Mouse (Mus musculus): ENCODE measurements around the gene Agps.

Agps gene

GRCm38 (mm10) chr2:75828931-75829610 is 2.9 kb upstream of the Agps start:
- DNase-seq (ENCODE audit: low read depth, low spot score) = no peak

GRCm38 (mm10) chr2:75830233-75830632 is 1.7 kb upstream of the Agps start:
- DNase-seq (ENCODE audit: low read depth, low spot score) = no peak

DNA sequence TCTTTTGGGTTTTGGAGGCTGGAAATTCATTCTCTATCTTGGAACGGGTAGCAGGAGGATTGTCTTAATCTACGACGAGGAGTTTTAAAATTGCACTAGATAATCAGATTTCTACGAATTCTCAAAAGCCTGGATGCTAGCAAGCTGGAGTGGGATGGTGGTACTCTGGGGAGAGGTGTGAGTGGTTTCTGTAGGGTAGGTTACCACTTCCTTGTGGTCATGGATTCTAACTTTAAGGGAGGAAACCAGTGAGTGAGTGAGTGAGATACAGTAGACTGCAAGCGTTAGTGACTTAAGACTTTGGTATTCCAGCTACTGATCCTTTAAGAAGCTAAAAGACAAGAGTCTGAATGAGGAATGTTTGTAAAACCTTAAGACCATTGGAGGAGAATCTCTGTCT is 804 bp downstream of the Agps start:
- no peak for DNase-seq (ENCODE audit: low read depth, low spot score)

- no peak for DNase-seq (ENCODE audit: low read depth, low spot score)
Measured at GRCm38 (mm10) chr2:75834492-75834891, 2.5 kb downstream of the Agps start.

- DNase-seq (ENCODE audit: low read depth, low spot score) = no peak
Measured at GRCm38 (mm10) chr2:75842302-75842701, 10.3 kb downstream of the Agps start.

- no peak for DNase-seq (ENCODE audit: low read depth, low spot score)
Measured at GRCm38 (mm10) chr2:75847708-75848107, 15.7 kb downstream of the Agps start.

- DNase-seq (ENCODE audit: low read depth, low spot score) = no peak
Measured at GRCm38 (mm10) chr2:75852483-75852882, 20.5 kb downstream of the Agps start.

GRCm38 (mm10) chr2:75854136-75854535 is 22.2 kb downstream of the Agps start:
- DNase-seq (ENCODE audit: low read depth, low spot score) = no peak

GRCm38 (mm10) chr2:75861115-75861514 is 29.1 kb downstream of the Agps start:
- DNase-seq (ENCODE audit: low read depth, low spot score) = peak; percentile 93

GRCm38 (mm10) chr2:75869604-75870003 is 37.6 kb downstream of the Agps start:
- DNase-seq (ENCODE audit: low read depth, low spot score) = peak; percentile 98

GRCm38 (mm10) chr2:75874008-75874559 is 42.1 kb downstream of the Agps start:
- peak; percentile 93 for DNase-seq (ENCODE audit: low read depth, low spot score)

DNA sequence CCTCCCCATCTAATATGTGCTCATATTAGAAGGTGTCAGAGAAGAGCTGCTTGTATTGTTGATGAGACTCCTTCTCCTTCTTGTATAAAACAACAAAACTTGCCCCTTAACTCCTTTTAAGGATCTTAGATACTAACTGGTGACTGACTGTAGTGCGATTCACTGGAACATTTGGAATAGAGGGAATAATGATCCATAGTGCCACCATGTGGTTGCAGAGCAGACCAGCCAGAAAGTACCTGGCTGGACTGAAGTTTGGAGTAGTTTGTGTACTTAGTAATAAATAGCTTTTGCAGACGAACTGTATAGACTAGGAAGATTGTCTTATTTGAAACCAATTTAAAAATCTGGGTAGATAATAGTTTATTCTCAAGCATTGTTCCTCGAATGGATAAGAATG is 47.8 kb downstream of the Agps start:
- peak; percentile 60 for DNase-seq (ENCODE audit: low read depth, low spot score)

- peak; percentile 75 for DNase-seq (ENCODE audit: low read depth, low spot score)
Measured at GRCm38 (mm10) chr2:75883543-75883942, 51.6 kb downstream of the Agps start.

- no peak for DNase-seq (ENCODE audit: low read depth, low spot score)
Measured at GRCm38 (mm10) chr2:75891981-75892380, 60.0 kb downstream of the Agps start.

GRCm38 (mm10) chr2:75895711-75896110 is 63.7 kb downstream of the Agps start:
- DNase-seq (ENCODE audit: low read depth, low spot score) = no peak

DNA sequence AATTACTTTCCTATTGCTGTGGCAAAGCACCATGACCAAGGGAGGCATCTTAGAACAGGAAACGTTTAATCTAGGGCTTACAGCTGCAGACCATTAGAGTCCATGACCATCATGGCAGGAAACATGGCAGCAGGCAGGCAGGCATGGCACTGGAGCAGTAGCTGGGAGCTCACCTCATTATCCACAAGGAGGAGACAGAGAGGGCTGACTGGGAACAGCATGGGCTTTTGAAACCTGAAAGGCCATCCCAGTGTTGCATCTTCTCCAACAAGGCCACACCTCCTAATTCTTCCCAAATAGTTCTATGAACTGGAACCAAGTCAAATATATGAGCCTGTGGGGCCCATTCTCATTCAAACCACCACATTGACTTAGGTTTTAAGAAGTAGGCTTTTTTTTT is 68.3 kb downstream of the Agps start:
- peak; percentile 67 for DNase-seq (ENCODE audit: low read depth, low spot score)

DNA sequence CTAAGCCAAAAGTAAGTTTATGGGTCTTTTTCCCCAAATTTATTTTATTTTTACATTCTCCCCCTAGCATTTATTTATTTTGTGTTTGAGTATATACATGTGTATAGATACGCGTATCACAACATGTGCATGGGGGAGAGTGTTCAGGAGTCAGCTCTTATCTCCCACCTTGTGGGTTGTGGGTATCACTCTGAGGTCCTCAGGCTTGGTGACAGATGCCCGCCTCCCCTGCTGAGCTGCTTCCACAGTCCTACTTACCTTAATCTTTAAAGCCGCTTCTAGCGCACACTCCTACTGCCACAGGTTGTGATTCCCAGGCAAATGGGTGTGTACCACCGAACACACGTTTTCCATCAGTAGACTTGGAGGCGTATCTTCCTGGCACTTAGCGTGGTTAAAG is 69.9 kb downstream of the Agps start:
- DNase-seq (ENCODE audit: low read depth, low spot score) = no peak

- DNase-seq (ENCODE audit: low read depth, low spot score) = no peak
Measured at GRCm38 (mm10) chr2:75907142-75907541, 75.2 kb downstream of the Agps start.

DNA sequence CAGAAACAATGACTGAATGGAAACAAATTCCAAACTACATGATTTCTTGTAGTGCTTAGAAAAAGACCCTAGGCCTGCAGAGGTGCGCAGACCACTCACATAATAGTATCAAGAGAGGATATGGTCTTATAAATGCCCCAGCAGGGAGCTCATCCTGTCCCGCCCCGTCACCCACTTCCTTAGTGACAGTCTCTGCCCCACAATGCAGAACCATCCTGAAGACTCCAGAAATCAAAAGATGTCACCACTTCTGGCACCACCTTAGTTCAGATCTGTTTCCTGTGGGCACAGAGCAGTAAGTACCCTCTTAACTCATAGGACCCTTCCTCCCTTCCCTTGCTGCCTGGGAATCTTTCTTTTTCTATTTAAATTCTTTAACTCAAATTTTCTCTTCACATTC is 83.1 kb downstream of the Agps start:
- no peak for DNase-seq (ENCODE audit: low read depth, low spot score)

- peak; percentile 10 for DNase-seq (ENCODE audit: low read depth, low spot score)
Measured at GRCm38 (mm10) chr2:75923807-75924340, 91.9 kb downstream of the Agps start.

DNA sequence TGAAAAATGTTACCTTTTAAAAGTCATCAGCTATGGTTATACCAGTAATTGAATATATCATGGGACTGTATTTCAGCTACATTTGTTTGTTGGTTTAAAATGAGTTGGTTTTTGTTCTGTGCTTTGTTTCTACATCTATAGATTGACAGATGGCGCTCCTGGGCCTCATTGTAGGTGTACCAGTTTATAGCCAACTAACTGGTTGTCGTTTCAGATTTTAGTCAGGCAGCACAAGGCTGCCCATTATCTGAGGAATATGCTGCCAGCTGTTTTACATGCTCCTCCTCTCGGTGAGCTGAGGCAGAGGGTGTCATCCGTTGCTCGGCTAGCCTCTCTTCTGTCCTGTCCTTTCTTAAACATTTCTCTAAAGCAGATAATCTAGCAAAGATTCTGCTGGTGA is 94.1 kb downstream of the Agps start:
- no peak for DNase-seq (ENCODE audit: low read depth, low spot score)

- no peak for DNase-seq (ENCODE audit: low read depth, low spot score)
Measured at GRCm38 (mm10) chr2:75928011-75928410, 96.0 kb downstream of the Agps start.

DNA sequence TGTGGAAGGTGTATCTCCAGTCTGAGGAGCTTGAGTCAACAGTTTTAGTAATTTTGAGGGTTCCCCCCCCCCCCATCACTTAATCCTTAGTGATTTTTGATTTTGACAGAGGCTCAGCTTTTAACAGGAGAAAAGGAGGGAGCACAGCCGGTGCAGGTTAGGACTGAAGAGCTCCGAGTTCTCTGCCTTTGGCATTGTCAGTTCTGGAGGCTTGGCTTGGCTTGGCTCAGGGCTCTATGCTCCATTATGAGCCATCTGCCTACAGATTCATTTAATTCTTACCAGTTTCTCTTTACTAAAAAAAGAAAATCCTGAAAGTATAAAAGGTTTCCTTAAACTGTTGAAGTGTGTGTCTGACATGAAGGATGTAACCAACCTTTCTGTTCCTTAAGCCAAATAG is 97.2 kb downstream of the Agps start:
- DNase-seq (ENCODE audit: low read depth, low spot score) = no peak

Data from R1 (cell line).